9 mouse cellular contexts compared by ENCODE assay signal in genomic region chr4:88718715-88719114, GRCm38 (mm10). TPM values are rescaled to one million over a fixed set of nuclear protein-coding genes. Genes with fewer than 3 reads are reported as not detected.
DNase-seq lines count a peak whose midpoint lies in the region; ATAC-seq lines count a peak whose summit lies in the region.
"Had no signal": no experiment of that assay in that cellular context is flagged by ENCODE, and none has a peak within 500 bp of the region (broad histone marks: within the 10 kb centered on the region; RNA-seq: fewer than 3 reads in every experiment).

No protein-coding gene starts in this region.

- H3K4me1 ChIP-seq in kidney, embryonic 15.5 days: peaks cover 24% of the 10 kb centered on the region
- peaks cover 33% of the 10 kb centered on the region for H3K4me1 ChIP-seq in embryonic facial prominence, embryonic 10.5 days
- peaks cover 45% of the 10 kb centered on the region for H3K4me1 ChIP-seq in hindbrain, embryonic 15.5 days (replicated peaks)
- peaks cover 37% of the 10 kb centered on the region for H3K4me1 ChIP-seq in midbrain, embryonic 13.5 days (replicated peaks)

- peak overlapping the region; percentile 33 for H3K4me3 ChIP-seq in kidney, embryonic 15.5 days (replicated peaks)
- H3K4me3 ChIP-seq in embryonic facial prominence, embryonic 10.5 days: peak overlapping the region; percentile 97
- H3K4me3 ChIP-seq in hindbrain, embryonic 15.5 days: peak overlapping the region; percentile 30
- H3K4me3 ChIP-seq in midbrain, embryonic 13.5 days (replicated peaks): peak overlapping the region; percentile 33

- no peak for ATAC-seq in kidney, embryonic 15.5 days (replicated peaks; ENCODE audit: low FRiP score)
- ATAC-seq in hindbrain, embryonic 15.5 days (ENCODE audit: low FRiP score, low read depth): no peak
- no peak for ATAC-seq in midbrain, embryonic 13.5 days
- ATAC-seq in activated CD4-positive, CD25-positive, alpha-beta regulatory T cell, adult 4 months: no peak

- no peaks in the 10 kb centered on the region for H3K9me3 ChIP-seq in kidney, embryonic 15.5 days (replicated peaks)
- no peaks in the 10 kb centered on the region for H3K9me3 ChIP-seq in embryonic facial prominence, embryonic 10.5 days
- H3K9me3 ChIP-seq in hindbrain, embryonic 15.5 days: no peaks in the 10 kb centered on the region
- no peaks in the 10 kb centered on the region for H3K9me3 ChIP-seq in midbrain, embryonic 13.5 days

- DNase-seq in kidney, postnatal 4 days: no peak
- no peak for DNase-seq in embryonic facial prominence, embryonic 10.5 days (ENCODE audit: low spot score)
- no peak for DNase-seq in MN1 (ENCODE audit: low spot score)
- DNase-seq in gastrocnemius, adult 18-20 months (ENCODE audit: low spot score): no peak

- 0 out of 2 replicates have a peak overlapping the region, but pooled peaks have one; percentile 26 for H3K9ac ChIP-seq in kidney, embryonic 15.5 days
- peak overlapping the region; percentile 19 for H3K9ac ChIP-seq in hindbrain, embryonic 15.5 days
- peak overlapping the region; percentile 46; the same call in 1 of the 2 replicates for H3K9ac ChIP-seq in midbrain, embryonic 13.5 days (replicated peaks)

- WGBS in kidney, embryonic 15.5 days: 57% methylated on average over 1 of the region's 1 CpGs
- WGBS in embryonic facial prominence, embryonic 10.5 days: 80% methylated on average over 1 of the region's 1 CpGs
- WGBS in hindbrain, embryonic 15.5 days: 58% methylated on average over 1 of the region's 1 CpGs
- WGBS in midbrain, embryonic 13.5 days: 62% methylated on average over 1 of the region's 1 CpGs

- H3K27me3 ChIP-seq in kidney, embryonic 15.5 days: no peaks in the 10 kb centered on the region
- no peaks in the 10 kb centered on the region for H3K27me3 ChIP-seq in embryonic facial prominence, embryonic 10.5 days (replicated peaks; ENCODE audit: low read depth, poor library complexity, severe bottlenecking)
- no peaks in the 10 kb centered on the region for H3K27me3 ChIP-seq in hindbrain, embryonic 15.5 days
- H3K27me3 ChIP-seq in midbrain, embryonic 13.5 days: no peaks in the 10 kb centered on the region

- peak overlapping the region; percentile 77 for H3K4me2 ChIP-seq in kidney, embryonic 15.5 days
- peak overlapping the region; percentile 77 for H3K4me2 ChIP-seq in hindbrain, embryonic 15.5 days
- peak overlapping the region; percentile 60 for H3K4me2 ChIP-seq in midbrain, embryonic 13.5 days (replicated peaks)

- peaks cover 42% of the 10 kb centered on the region for H3K36me3 ChIP-seq in kidney, embryonic 15.5 days
- peaks cover 75% of the 10 kb centered on the region for H3K36me3 ChIP-seq in embryonic facial prominence, embryonic 10.5 days (replicated peaks)
- H3K36me3 ChIP-seq in hindbrain, embryonic 15.5 days: peaks cover 24% of the 10 kb centered on the region
- peaks cover 40% of the 10 kb centered on the region for H3K36me3 ChIP-seq in midbrain, embryonic 13.5 days

- no peak overlapping the region for H3K27ac ChIP-seq in kidney, embryonic 15.5 days
- H3K27ac ChIP-seq in embryonic facial prominence, embryonic 10.5 days (replicated peaks): no peak overlapping the region
- no peak overlapping the region for H3K27ac ChIP-seq in hindbrain, embryonic 15.5 days (replicated peaks)
- no peak overlapping the region for H3K27ac ChIP-seq in midbrain, embryonic 13.5 days

RNA-seq across cellular contexts. Expression of gene Gm26566, which starts 2.9 kb away (rescaled TPM):
- 1.1 and 1.2 TPM in 2 replicates for polyA plus RNA-seq in kidney, embryonic 15.5 days (2015; fragmentation: Nextera tagmentation; extraction: Ambion mirVana)
- 0.80 and 0.90 TPM in 2 replicates for polyA plus RNA-seq in embryonic facial prominence, embryonic 10.5 days (2016; fragmentation: Nextera tagmentation; extraction: Ambion mirVana)
- 1.2 and 1.8 TPM in 2 replicates for polyA plus RNA-seq in hindbrain, embryonic 15.5 days (2015; fragmentation: Nextera tagmentation; extraction: Ambion mirVana)
- polyA plus RNA-seq in midbrain, embryonic 13.5 days (2015; fragmentation: Nextera tagmentation; extraction: Ambion mirVana): 1.6 and 1.7 TPM in 2 replicates
- not detected for polyA plus RNA-seq in activated CD4-positive, CD25-positive, alpha-beta regulatory T cell, adult 4 months (2017; shearing (Covaris generic))
- under 1 TPM in 1 of 2 experiments, not detected in 1; 0.21 TPM for total RNA-seq in gastrocnemius, adult 18-20 months (2021)

RNA-seq across cellular contexts. Expression of gene Klhl9, which starts 3.5 kb away (rescaled TPM):
- polyA plus RNA-seq in kidney, embryonic 15.5 days (2015; fragmentation: Nextera tagmentation; extraction: Ambion mirVana): 95.2 and 103 TPM in 2 replicates
- 100 and 110 TPM in 2 replicates for polyA plus RNA-seq in embryonic facial prominence, embryonic 10.5 days (2016; fragmentation: Nextera tagmentation; extraction: Ambion mirVana)
- 100 and 103 TPM in 2 replicates for polyA plus RNA-seq in hindbrain, embryonic 15.5 days (2015; fragmentation: Nextera tagmentation; extraction: Ambion mirVana)
- polyA plus RNA-seq in midbrain, embryonic 13.5 days (2015; fragmentation: Nextera tagmentation; extraction: Ambion mirVana): 132 and 146 TPM in 2 replicates
- 10 to 100 TPM; 31.9 to 33.2 TPM for polyA plus RNA-seq in activated CD4-positive, CD25-positive, alpha-beta regulatory T cell, adult 4 months (2017; shearing (Covaris generic))
- total RNA-seq in gastrocnemius, adult 18-20 months (2021): 10 to 100 TPM; 50.5 to 62.5 TPM

RNA-seq across cellular contexts. Expression of gene Ifnab, which starts 27.6 kb away (rescaled TPM):
- not detected in 2 replicates for polyA plus RNA-seq in kidney, embryonic 15.5 days (2015; fragmentation: Nextera tagmentation; extraction: Ambion mirVana)
- polyA plus RNA-seq in embryonic facial prominence, embryonic 10.5 days (2016; fragmentation: Nextera tagmentation; extraction: Ambion mirVana): not detected in 2 replicates
- not detected in 2 replicates for polyA plus RNA-seq in hindbrain, embryonic 15.5 days (2015; fragmentation: Nextera tagmentation; extraction: Ambion mirVana)
- not detected in 2 replicates for polyA plus RNA-seq in midbrain, embryonic 13.5 days (2015; fragmentation: Nextera tagmentation; extraction: Ambion mirVana)
- not detected for polyA plus RNA-seq in activated CD4-positive, CD25-positive, alpha-beta regulatory T cell, adult 4 months (2017; shearing (Covaris generic))
- total RNA-seq in gastrocnemius, adult 18-20 months (2021): not detected
- polyA plus RNA-seq: thymus, postnatal 0 days had no signal

RNA-seq across cellular contexts. Expression of gene Ifna2, which starts 35.0 kb away (rescaled TPM):
- polyA plus RNA-seq in kidney, embryonic 15.5 days (2015; fragmentation: Nextera tagmentation; extraction: Ambion mirVana): not detected in 2 replicates
- not detected in 2 replicates for polyA plus RNA-seq in embryonic facial prominence, embryonic 10.5 days (2016; fragmentation: Nextera tagmentation; extraction: Ambion mirVana)
- not detected in 2 replicates for polyA plus RNA-seq in hindbrain, embryonic 15.5 days (2015; fragmentation: Nextera tagmentation; extraction: Ambion mirVana)
- polyA plus RNA-seq in midbrain, embryonic 13.5 days (2015; fragmentation: Nextera tagmentation; extraction: Ambion mirVana): not detected in 2 replicates
- polyA plus RNA-seq in activated CD4-positive, CD25-positive, alpha-beta regulatory T cell, adult 4 months (2017; shearing (Covaris generic)): not detected
- total RNA-seq in gastrocnemius, adult 18-20 months (2021): not detected
- polyA plus RNA-seq: thymus, postnatal 0 days had no signal

RNA-seq across cellular contexts. Expression of gene Gm13271, which starts 36.0 kb away (rescaled TPM):
- not detected in 2 replicates for polyA plus RNA-seq in kidney, embryonic 15.5 days (2015; fragmentation: Nextera tagmentation; extraction: Ambion mirVana)
- not detected in 2 replicates for polyA plus RNA-seq in embryonic facial prominence, embryonic 10.5 days (2016; fragmentation: Nextera tagmentation; extraction: Ambion mirVana)
- polyA plus RNA-seq in hindbrain, embryonic 15.5 days (2015; fragmentation: Nextera tagmentation; extraction: Ambion mirVana): not detected in 2 replicates
- polyA plus RNA-seq in midbrain, embryonic 13.5 days (2015; fragmentation: Nextera tagmentation; extraction: Ambion mirVana): not detected in 2 replicates
- polyA plus RNA-seq in activated CD4-positive, CD25-positive, alpha-beta regulatory T cell, adult 4 months (2017; shearing (Covaris generic)): not detected
- not detected for total RNA-seq in gastrocnemius, adult 18-20 months (2021)
- polyA plus RNA-seq: thymus, postnatal 0 days had no signal

Comparison
In these comparisons a context has a peak if more than half of its experiments do, and no peak if none do; other contexts are left out.
1. H3K4me3 ChIP-seq: peak in every context shown above with its lines; median percentile 97 in embryonic facial prominence, embryonic 10.5 days; 33 in kidney, embryonic 15.5 days; 33 in midbrain, embryonic 13.5 days; 30 in hindbrain, embryonic 15.5 days.